Mouse (Mus musculus): ENCODE results near the gene Adam19. TPM values are rescaled to one million over a fixed set of nuclear protein-coding genes. Genes with fewer than 3 reads are reported as not detected.

Gene Adam19
- polyA plus RNA-seq, 1 experiment from 2014 or later, result 10.5 TPM

GRCm38 (mm10) chr11:46116510-46116909 is 60.7 kb downstream of the Adam19 start:
- Histone ChIP-seq H3K36me3 (peaks cover 40% of the 10 kb centered on the region), H3K4me1 (replicated peaks) (no peaks in the 10 kb centered on the region), H3K4me2 (replicated peaks) (no peak overlapping the region), H3K27me3 (no peaks in the 10 kb centered on the region), H3K4me3 (replicated peaks) (no peak overlapping the region), H3K9ac (replicated peaks) (no peak overlapping the region), H3K27ac (no peak overlapping the region), H3K9me3 (no peaks in the 10 kb centered on the region)
- 94% methylated on average over 2 of the region's 2 CpGs for WGBS
- ATAC-seq, result no peak

- ATAC-seq, result no peak
- Histone ChIP-seq H3K27me3 (no peaks in the 10 kb centered on the region), H3K9me3 (no peaks in the 10 kb centered on the region), H3K4me1 (replicated peaks) (no peaks in the 10 kb centered on the region), H3K36me3 (peaks cover 50% of the 10 kb centered on the region), H3K4me2 (replicated peaks) (no peak overlapping the region), H3K9ac (replicated peaks) (no peak overlapping the region), H3K4me3 (replicated peaks) (no peak overlapping the region), H3K27ac (no peak overlapping the region)
- 31% methylated on average over 4 of the region's 4 CpGs for WGBS
Measured at GRCm38 (mm10) chr11:46119624-46120023, 63.8 kb downstream of the Adam19 start.

- no peak for ATAC-seq
- peaks cover 52% of the 10 kb centered on the region for H3K36me3 ChIP-seq
- H3K9ac ChIP-seq (replicated peaks), result no peak overlapping the region
- no peaks in the 10 kb centered on the region for H3K4me1 ChIP-seq (replicated peaks)
- H3K9me3 ChIP-seq, result no peaks in the 10 kb centered on the region
- no peak overlapping the region for H3K27ac ChIP-seq
- 92% methylated on average over 10 of the region's 10 CpGs for WGBS
- H3K4me3 ChIP-seq (replicated peaks), result no peak overlapping the region
- no peak overlapping the region for H3K4me2 ChIP-seq (replicated peaks)
- H3K27me3 ChIP-seq, result no peaks in the 10 kb centered on the region
Measured at GRCm38 (mm10) chr11:46120084-46120483, 64.3 kb downstream of the Adam19 start.

- Histone ChIP-seq H3K27ac (no peak overlapping the region), H3K4me1 (replicated peaks) (no peaks in the 10 kb centered on the region), H3K4me3 (replicated peaks) (no peak overlapping the region), H3K36me3 (peaks cover 54% of the 10 kb centered on the region), H3K9me3 (no peaks in the 10 kb centered on the region), H3K9ac (replicated peaks) (no peak overlapping the region), H3K27me3 (no peaks in the 10 kb centered on the region), H3K4me2 (replicated peaks) (no peak overlapping the region)
- ATAC-seq, result no peak
- WGBS, result 83% methylated on average over 4 of the region's 4 CpGs
Measured at GRCm38 (mm10) chr11:46121666-46122065, 65.9 kb downstream of the Adam19 start.

- WGBS, result 94% methylated on average over 4 of the region's 4 CpGs
- no peak overlapping the region for H3K27ac ChIP-seq
- no peak overlapping the region for H3K4me2 ChIP-seq (replicated peaks)
- H3K9ac ChIP-seq (replicated peaks), result no peak overlapping the region
- no peak for ATAC-seq
- H3K4me3 ChIP-seq (replicated peaks), result no peak overlapping the region
- H3K4me1 ChIP-seq (replicated peaks), result no peaks in the 10 kb centered on the region
- H3K27me3 ChIP-seq, result no peaks in the 10 kb centered on the region
- peaks cover 63% of the 10 kb centered on the region for H3K36me3 ChIP-seq
- no peaks in the 10 kb centered on the region for H3K9me3 ChIP-seq
Measured at GRCm38 (mm10) chr11:46122875-46123274, 67.1 kb downstream of the Adam19 start.

- Histone ChIP-seq H3K36me3 (peaks cover 60% of the 10 kb centered on the region), H3K4me2 (replicated peaks) (no peak overlapping the region), H3K9ac (replicated peaks) (no peak overlapping the region), H3K9me3 (no peaks in the 10 kb centered on the region), H3K4me1 (replicated peaks) (no peaks in the 10 kb centered on the region), H3K4me3 (replicated peaks) (no peak overlapping the region), H3K27ac (no peak overlapping the region), H3K27me3 (no peaks in the 10 kb centered on the region)
- WGBS, result 93% methylated on average over 8 of the region's 8 CpGs
- no peak for ATAC-seq
Measured at GRCm38 (mm10) chr11:46123328-46123866, 67.6 kb downstream of the Adam19 start.

GRCm38 (mm10) chr11:46125093-46125834 is 69.5 kb downstream of the Adam19 start:
- no peaks in the 10 kb centered on the region for H3K9me3 ChIP-seq
- no peak overlapping the region for H3K9ac ChIP-seq (replicated peaks)
- no peak overlapping the region for H3K4me2 ChIP-seq (replicated peaks)
- WGBS, result 94% methylated on average over 12 of the region's 12 CpGs
- H3K27ac ChIP-seq, result no peak overlapping the region
- no peak overlapping the region for H3K4me3 ChIP-seq (replicated peaks)
- no peaks in the 10 kb centered on the region for H3K27me3 ChIP-seq
- no peaks in the 10 kb centered on the region for H3K4me1 ChIP-seq (replicated peaks)
- H3K36me3 ChIP-seq, result peaks cover 53% of the 10 kb centered on the region
- ATAC-seq, result no peak

GRCm38 (mm10) chr11:46125835-46126229 is 70.0 kb downstream of the Adam19 start:
- no peak overlapping the region for H3K27ac ChIP-seq
- H3K4me3 ChIP-seq (replicated peaks), result no peak overlapping the region
- ATAC-seq, result no peak
- no peak overlapping the region for H3K9ac ChIP-seq (replicated peaks)
- H3K27me3 ChIP-seq, result no peaks in the 10 kb centered on the region
- no peaks in the 10 kb centered on the region for H3K4me1 ChIP-seq (replicated peaks)
- WGBS, result 93% methylated on average over 7 of the region's 7 CpGs
- no peak overlapping the region for H3K4me2 ChIP-seq (replicated peaks)
- peaks cover 57% of the 10 kb centered on the region for H3K36me3 ChIP-seq
- no peaks in the 10 kb centered on the region for H3K9me3 ChIP-seq

GRCm38 (mm10) chr11:46126317-46126716 is 70.5 kb downstream of the Adam19 start:
- no peaks in the 10 kb centered on the region for H3K9me3 ChIP-seq
- peaks cover 57% of the 10 kb centered on the region for H3K36me3 ChIP-seq
- WGBS, result 92% methylated on average over 7 of the region's 7 CpGs
- H3K4me3 ChIP-seq (replicated peaks), result no peak overlapping the region
- H3K4me1 ChIP-seq (replicated peaks), result no peaks in the 10 kb centered on the region
- no peak overlapping the region for H3K27ac ChIP-seq
- no peak overlapping the region for H3K4me2 ChIP-seq (replicated peaks)
- H3K9ac ChIP-seq (replicated peaks), result no peak overlapping the region
- no peaks in the 10 kb centered on the region for H3K27me3 ChIP-seq
- ATAC-seq, result no peak

GRCm38 (mm10) chr11:46126827-46127410 is 71.1 kb downstream of the Adam19 start:
- Histone ChIP-seq H3K4me1 (replicated peaks) (no peaks in the 10 kb centered on the region), H3K27me3 (no peaks in the 10 kb centered on the region), H3K36me3 (peaks cover 59% of the 10 kb centered on the region), H3K4me3 (replicated peaks) (no peak overlapping the region), H3K4me2 (replicated peaks) (no peak overlapping the region), H3K27ac (no peak overlapping the region), H3K9me3 (no peaks in the 10 kb centered on the region), H3K9ac (replicated peaks) (no peak overlapping the region)
- no peak for ATAC-seq
- 92% methylated on average over 11 of the region's 11 CpGs for WGBS

- Histone ChIP-seq H3K4me2 (replicated peaks) (no peak overlapping the region), H3K9me3 (no peaks in the 10 kb centered on the region), H3K4me3 (replicated peaks) (no peak overlapping the region), H3K36me3 (peaks cover 56% of the 10 kb centered on the region), H3K9ac (replicated peaks) (no peak overlapping the region), H3K27ac (no peak overlapping the region), H3K27me3 (no peaks in the 10 kb centered on the region), H3K4me1 (replicated peaks) (no peaks in the 10 kb centered on the region)
- ATAC-seq, result no peak
- WGBS, result 83% methylated on average over 15 of the region's 15 CpGs
Measured at GRCm38 (mm10) chr11:46127621-46128547, 72.1 kb downstream of the Adam19 start.

- Histone ChIP-seq H3K27me3 (no peaks in the 10 kb centered on the region), H3K4me3 (replicated peaks) (no peak overlapping the region), H3K9ac (replicated peaks) (no peak overlapping the region), H3K4me2 (replicated peaks) (no peak overlapping the region), H3K36me3 (peaks cover 51% of the 10 kb centered on the region), H3K9me3 (no peaks in the 10 kb centered on the region), H3K4me1 (replicated peaks) (no peaks in the 10 kb centered on the region), H3K27ac (no peak overlapping the region)
- WGBS, result 72% methylated on average over 9 of the region's 9 CpGs
- no peak for ATAC-seq
Measured at GRCm38 (mm10) chr11:46128548-46128945, 72.8 kb downstream of the Adam19 start.
